Mouse (Mus musculus): ENCODE data around the gene Etnk1. TPM values are rescaled to one million over a fixed set of nuclear protein-coding genes. Genes with fewer than 3 reads are reported as not detected.

Gene Etnk1
- polyA plus RNA-seq (2015; fragmentation: Nextera tagmentation; extraction: Ambion mirVana) = 43.8 and 46.4 TPM in 2 replicates

DNA sequence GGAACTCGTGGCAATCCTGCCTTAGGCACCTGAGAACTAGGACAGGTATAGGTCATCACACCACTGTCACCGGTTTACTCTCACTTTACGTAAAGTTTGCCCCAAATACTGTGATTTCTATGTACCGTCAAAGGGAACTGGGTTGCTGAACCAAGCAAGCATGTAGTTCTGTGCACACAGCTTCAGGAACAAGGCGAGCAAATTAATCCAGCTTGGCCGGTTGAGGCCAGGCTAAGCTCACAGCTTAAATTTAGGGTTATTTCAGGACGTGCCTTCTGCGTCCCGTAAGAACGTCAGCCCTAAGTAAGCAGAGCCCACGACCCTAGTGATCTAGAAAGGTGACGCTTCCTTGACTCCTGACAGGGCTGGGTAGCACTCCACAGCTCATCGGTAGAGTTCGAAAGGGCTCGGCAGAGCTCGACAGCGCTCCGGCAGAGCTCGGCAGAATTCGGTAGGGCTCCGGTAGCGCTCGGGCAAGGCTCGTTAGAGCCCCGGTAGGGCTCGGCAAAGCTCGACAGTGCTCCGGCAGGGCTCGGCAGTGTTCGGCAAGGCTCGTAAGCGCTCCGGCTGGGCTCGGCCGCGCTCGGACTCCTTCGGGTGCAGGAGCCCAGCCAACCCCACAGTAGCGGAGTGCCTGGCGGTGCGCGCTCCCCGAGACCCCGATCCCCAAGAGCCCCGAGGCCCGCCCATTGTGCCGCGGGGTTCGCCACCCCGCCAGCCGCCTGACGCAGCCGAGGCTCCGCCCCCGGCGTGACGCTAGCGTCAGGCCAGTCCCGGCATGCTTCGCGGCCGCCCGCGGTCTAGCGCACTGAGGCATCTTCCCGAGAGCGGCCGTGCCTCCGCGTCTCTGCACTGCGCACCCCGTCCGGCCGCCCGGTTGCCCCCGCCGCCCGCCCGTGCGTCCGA, at the start of gene Etnk1:
Etnk1 (plus strand) TSS at position 770 of the 906 bp plus-strand sequence.
- under 1% methylated on average over 81 of the region's 81 CpGs for WGBS
- ATAC-seq (ENCODE audit: low FRiP score, low read depth) = peak; percentile 98

DNA sequence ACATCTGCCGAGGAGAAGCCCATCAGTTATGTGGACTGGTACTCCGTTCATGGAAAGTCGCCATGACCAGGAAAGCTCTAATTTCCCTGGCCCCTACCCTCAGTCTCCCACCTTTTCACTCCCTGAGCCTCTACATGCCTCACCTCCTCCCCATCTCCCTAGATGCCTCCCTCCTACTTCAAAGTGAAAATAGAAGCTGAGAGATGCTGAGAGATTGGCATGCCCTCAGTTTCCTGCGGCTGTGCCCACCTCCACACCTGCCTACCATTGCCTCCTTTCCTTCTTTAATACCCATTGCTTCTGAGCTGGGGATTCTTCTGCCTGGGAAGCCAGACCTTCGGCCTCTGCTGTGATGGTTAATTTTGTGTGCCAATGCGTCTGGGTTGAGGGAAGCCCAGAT, 47.7 kb upstream of the Etnk1 start:
- Histone ChIP-seq H3K4me3 (no peak overlapping the region), H3K9ac (no peak overlapping the region), H3K4me1 (replicated peaks) (no peaks in the 10 kb centered on the region), H3K4me2 (no peak overlapping the region), H3K27me3 (no peaks in the 10 kb centered on the region), H3K9me3 (no peaks in the 10 kb centered on the region), H3K36me3 (no peaks in the 10 kb centered on the region), H3K27ac (replicated peaks) (no peak overlapping the region)
- 93% methylated on average over 6 of the region's 6 CpGs for WGBS
- no peak for ATAC-seq (ENCODE audit: low FRiP score, low read depth)

More for the DNA sequence above, at the start of gene Etnk1:
- 0 out of 2 replicates have a peak, but pooled peaks cover 6% of the 10 kb centered on the region for H3K36me3 ChIP-seq
- H3K27me3 ChIP-seq = no peaks in the 10 kb centered on the region
- peak within 1 kb of the TSS; percentile 94 for H3K27ac ChIP-seq (replicated peaks)
- H3K9ac ChIP-seq = peak within 1 kb of the TSS; percentile 96
- H3K4me2 ChIP-seq = peak within 1 kb of the TSS; percentile 68
- H3K4me1 ChIP-seq (replicated peaks) = peaks cover 35% of the 10 kb centered on the region
- no peaks in the 10 kb centered on the region for H3K9me3 ChIP-seq
- peak within 1 kb of the TSS; percentile 99 for H3K4me3 ChIP-seq

DNA sequence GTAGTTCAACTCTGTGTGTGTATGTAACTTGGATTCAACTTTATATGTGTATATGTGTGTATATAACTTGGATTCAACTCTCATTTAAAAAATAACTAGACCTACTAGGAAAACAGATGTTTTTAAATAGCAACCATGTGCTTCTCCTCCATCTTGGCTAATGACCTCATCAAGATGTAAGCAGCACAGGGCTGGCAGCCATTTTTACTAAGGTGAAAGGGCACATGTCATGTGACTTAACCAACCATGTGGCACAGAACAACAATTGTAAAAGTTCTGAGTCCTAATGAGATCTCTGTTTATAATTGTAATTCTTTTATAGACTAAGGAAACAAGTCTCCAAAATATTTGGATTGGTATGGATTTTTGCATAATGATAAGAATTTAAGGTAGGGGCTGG, 41.3 kb upstream of the Etnk1 start:
- H3K4me1 ChIP-seq (replicated peaks) = no peaks in the 10 kb centered on the region
- no peak overlapping the region for H3K4me3 ChIP-seq
- H3K27me3 ChIP-seq = no peaks in the 10 kb centered on the region
- H3K27ac ChIP-seq (replicated peaks) = no peak overlapping the region
- no peak for ATAC-seq (ENCODE audit: low FRiP score, low read depth)
- H3K4me2 ChIP-seq = no peak overlapping the region
- H3K9me3 ChIP-seq = no peaks in the 10 kb centered on the region
- no peaks in the 10 kb centered on the region for H3K36me3 ChIP-seq
- no peak overlapping the region for H3K9ac ChIP-seq

DNA sequence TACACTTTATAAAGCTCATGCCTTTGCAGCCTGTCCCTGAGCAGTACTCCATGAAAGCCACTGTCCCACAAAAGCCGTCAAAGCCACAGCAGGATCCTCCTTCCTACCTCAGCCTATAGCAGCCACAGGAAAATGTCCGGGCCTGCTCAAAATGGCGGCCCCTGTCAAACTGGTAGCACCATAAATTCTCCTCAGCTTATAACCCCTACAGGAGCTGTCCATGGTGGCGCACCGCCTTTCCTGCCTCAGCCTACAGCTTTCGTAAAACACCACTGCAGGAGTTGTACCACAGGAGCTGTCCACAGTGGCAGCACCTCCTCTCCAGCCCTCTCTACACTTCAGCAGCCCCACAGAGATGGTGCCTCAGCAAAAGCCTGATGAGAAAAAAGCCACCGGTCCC, 37.6 kb upstream of the Etnk1 start:
- no peak for ATAC-seq (ENCODE audit: low FRiP score, low read depth)
- H3K4me1 ChIP-seq (replicated peaks) = no peaks in the 10 kb centered on the region
- H3K9ac ChIP-seq = no peak overlapping the region
- no peaks in the 10 kb centered on the region for H3K9me3 ChIP-seq
- H3K27ac ChIP-seq (replicated peaks) = no peak overlapping the region
- H3K4me2 ChIP-seq = no peak overlapping the region
- 96% methylated on average over 7 of the region's 7 CpGs for WGBS
- H3K4me3 ChIP-seq = no peak overlapping the region
- no peaks in the 10 kb centered on the region for H3K27me3 ChIP-seq
- H3K36me3 ChIP-seq = no peaks in the 10 kb centered on the region

DNA sequence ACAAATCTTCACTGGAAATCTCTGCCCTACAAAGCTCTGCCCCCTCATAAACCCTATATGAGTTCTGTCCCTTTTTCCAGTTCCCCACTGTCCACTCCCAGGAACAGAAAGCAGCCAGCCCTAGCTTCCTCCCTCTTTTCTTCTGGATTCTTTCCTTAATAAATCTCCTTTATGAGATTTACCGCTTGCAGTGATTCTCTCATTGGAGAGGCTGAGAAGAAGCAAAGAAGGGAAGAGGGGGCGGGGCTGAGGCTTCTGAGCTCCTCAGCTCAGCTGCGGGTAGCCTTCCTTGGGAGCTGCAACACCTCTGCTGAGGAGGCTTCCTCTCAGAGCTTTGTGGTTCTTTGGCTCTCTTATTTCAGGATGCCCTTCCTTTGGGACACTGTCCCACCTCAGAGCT, 37.1 kb upstream of the Etnk1 start:
- 92% methylated on average over 3 of the region's 3 CpGs for WGBS
- H3K27ac ChIP-seq (replicated peaks) = no peak overlapping the region
- H3K9me3 ChIP-seq = no peaks in the 10 kb centered on the region
- no peaks in the 10 kb centered on the region for H3K4me1 ChIP-seq (replicated peaks)
- no peaks in the 10 kb centered on the region for H3K36me3 ChIP-seq
- no peak overlapping the region for H3K4me3 ChIP-seq
- ATAC-seq (ENCODE audit: low FRiP score, low read depth) = no peak
- H3K4me2 ChIP-seq = no peak overlapping the region
- H3K9ac ChIP-seq = no peak overlapping the region
- H3K27me3 ChIP-seq = no peaks in the 10 kb centered on the region

DNA sequence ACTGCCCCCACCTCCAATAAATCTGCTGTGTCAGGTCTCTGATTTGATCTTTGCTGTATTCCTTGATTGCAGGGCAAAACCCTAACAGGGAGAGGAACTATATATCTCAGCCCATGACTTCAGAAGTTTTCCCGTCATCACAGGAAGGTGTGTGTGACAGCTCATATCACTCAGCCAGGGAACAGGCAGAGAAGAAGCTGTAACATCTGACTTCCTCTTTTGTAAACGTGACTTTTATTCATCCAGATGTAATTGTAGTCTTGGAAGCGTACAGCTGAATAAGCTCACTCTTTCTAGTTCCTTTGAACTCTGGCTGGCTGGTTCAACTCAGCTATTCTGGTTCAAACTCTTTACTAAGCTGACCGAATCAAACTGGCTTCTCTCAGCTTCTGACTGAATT, 36.6 kb upstream of the Etnk1 start:
- ATAC-seq (ENCODE audit: low FRiP score, low read depth) = no peak
- Histone ChIP-seq H3K9me3 (no peaks in the 10 kb centered on the region), H3K4me2 (no peak overlapping the region), H3K36me3 (no peaks in the 10 kb centered on the region), H3K9ac (no peak overlapping the region), H3K27ac (replicated peaks) (no peak overlapping the region), H3K4me1 (replicated peaks) (no peaks in the 10 kb centered on the region), H3K27me3 (no peaks in the 10 kb centered on the region), H3K4me3 (no peak overlapping the region)
- WGBS = 83% methylated on average over 4 of the region's 4 CpGs

DNA sequence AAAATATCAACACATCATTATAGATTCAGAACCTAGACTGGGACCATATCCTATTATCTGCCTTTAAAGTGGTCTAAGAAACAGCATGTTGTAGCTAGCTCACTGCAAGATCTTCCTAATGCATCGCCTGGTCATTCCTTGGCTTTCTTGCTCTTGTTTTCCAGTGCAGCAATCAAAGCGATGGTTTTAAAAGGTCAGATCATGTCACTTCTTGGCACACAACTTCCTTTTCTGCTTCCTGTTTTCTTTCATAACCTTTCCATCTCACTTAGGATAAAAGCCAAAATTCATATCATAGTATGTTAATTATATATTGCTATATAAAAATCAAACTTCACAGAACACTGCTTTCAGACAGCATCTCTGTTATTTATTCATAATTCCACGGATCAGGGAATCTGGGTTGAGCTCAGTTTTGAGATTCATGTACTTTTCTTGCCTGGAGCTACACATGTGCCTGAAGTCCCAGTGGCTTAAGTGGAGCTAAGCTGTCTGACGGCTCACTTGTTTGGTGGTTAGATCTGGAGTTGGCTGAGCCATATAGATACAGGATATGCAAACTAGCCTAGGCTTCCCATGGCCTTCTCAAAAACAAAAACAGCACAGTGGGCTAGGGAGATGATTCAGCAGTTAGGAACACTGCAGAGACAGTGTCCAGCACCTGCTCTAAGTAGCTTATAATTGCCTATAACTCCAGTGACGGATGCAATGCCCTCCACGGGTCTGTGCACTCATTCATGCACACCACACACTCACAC, 34.9 kb upstream of the Etnk1 start:
- no peak for ATAC-seq (ENCODE audit: low FRiP score, low read depth)
- Histone ChIP-seq H3K36me3 (no peaks in the 10 kb centered on the region), H3K27me3 (no peaks in the 10 kb centered on the region), H3K4me2 (no peak overlapping the region), H3K9me3 (no peaks in the 10 kb centered on the region), H3K4me1 (replicated peaks) (no peaks in the 10 kb centered on the region), H3K4me3 (no peak overlapping the region), H3K9ac (no peak overlapping the region), H3K27ac (replicated peaks) (no peak overlapping the region)
- 72% methylated on average over 6 of the region's 6 CpGs for WGBS

DNA sequence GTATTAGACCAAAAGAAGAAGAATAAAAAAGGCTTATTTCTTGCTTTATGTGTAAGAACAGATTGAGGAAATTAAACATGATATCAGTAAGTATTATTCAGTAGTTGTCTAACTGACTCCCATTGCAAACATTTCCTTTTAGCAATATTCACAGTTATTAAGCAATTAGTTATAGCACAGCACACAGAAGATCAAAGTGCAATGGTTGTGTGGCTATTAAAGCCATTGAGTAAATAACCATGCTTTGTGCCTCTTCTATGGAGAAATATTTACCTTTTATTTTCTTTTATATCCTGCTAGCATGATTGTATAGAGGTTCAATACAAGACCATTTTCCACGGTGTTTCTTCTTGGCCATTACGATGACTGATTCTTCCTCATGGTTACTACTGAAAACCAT, 33.9 kb upstream of the Etnk1 start:
- no peaks in the 10 kb centered on the region for H3K36me3 ChIP-seq
- no peaks in the 10 kb centered on the region for H3K4me1 ChIP-seq (replicated peaks)
- no peak overlapping the region for H3K27ac ChIP-seq (replicated peaks)
- 65% methylated on average over 2 of the region's 2 CpGs for WGBS
- H3K4me3 ChIP-seq = no peak overlapping the region
- no peak overlapping the region for H3K9ac ChIP-seq
- H3K4me2 ChIP-seq = no peak overlapping the region
- no peak for ATAC-seq (ENCODE audit: low FRiP score, low read depth)
- H3K27me3 ChIP-seq = no peaks in the 10 kb centered on the region
- H3K9me3 ChIP-seq = no peaks in the 10 kb centered on the region

DNA sequence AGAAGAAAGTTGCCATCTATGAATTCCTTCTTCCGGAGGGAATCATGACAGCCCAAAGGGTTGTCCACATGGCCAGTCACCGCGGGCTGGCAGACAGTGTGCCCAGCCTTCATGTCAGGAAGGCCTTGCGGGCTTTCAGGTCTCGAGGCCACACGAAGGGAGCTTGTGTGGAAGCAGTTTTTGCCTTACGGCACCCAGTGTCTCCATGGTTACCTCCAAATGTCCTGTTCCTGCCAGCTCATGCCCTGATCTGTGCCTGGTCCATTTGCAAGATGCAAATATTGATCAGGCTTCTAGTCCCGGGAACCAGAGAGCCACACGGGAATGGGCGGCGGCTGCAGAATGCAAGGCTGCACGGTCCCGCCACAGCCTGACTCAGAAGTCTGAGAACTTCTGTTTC, 31.9 kb upstream of the Etnk1 start:
- ATAC-seq (ENCODE audit: low FRiP score, low read depth) = no peak
- no peak overlapping the region for H3K4me2 ChIP-seq
- no peaks in the 10 kb centered on the region for H3K4me1 ChIP-seq (replicated peaks)
- no peak overlapping the region for H3K4me3 ChIP-seq
- 83% methylated on average over 13 of the region's 13 CpGs for WGBS
- H3K9me3 ChIP-seq = no peaks in the 10 kb centered on the region
- H3K27ac ChIP-seq (replicated peaks) = no peak overlapping the region
- no peaks in the 10 kb centered on the region for H3K36me3 ChIP-seq
- H3K9ac ChIP-seq = no peak overlapping the region
- no peaks in the 10 kb centered on the region for H3K27me3 ChIP-seq

DNA sequence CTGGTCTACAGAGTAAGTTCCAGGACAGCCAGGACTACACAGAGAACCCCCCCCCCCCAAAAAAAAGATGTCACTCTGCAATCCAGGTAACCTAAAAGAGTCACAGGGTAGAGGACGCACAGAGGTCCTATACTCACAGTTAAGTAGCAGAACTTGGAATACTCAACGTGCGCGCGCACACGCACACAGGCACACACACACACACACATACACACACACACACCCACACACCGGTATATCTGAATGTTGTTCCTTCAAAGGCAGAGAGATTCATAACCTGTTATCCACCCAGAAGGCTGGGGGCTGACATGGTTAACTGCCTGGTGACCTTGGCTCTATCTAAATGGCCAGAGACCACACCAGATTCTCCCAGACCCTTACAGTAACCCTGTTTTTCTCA, 30.3 kb upstream of the Etnk1 start:
- Histone ChIP-seq H3K4me2 (no peak overlapping the region), H3K27ac (replicated peaks) (no peak overlapping the region), H3K27me3 (no peaks in the 10 kb centered on the region), H3K9ac (no peak overlapping the region), H3K36me3 (no peaks in the 10 kb centered on the region), H3K4me1 (replicated peaks) (no peaks in the 10 kb centered on the region), H3K9me3 (no peaks in the 10 kb centered on the region), H3K4me3 (no peak overlapping the region)
- over 99% methylated on average over 7 of the region's 7 CpGs for WGBS
- no peak for ATAC-seq (ENCODE audit: low FRiP score, low read depth)

DNA sequence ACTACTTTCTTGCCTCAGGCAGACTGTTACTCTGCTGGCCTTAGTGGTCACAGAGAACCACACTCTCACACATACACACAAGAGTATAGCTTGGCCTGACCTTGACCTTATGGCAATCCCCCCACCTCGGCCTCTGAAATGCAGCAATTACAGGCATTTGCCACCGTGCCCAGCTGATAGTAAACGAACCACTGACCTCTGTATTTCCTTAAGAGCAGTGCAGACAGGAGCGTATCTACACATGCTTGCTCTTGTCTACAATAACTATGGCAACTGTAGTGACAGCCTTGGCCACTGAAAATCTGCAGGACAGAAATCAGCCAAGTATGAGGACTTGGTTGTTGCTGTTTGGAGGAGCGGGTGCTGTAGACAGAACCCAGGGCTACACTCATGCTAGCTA, 29.7 kb upstream of the Etnk1 start:
- Histone ChIP-seq H3K4me3 (no peak overlapping the region), H3K36me3 (no peaks in the 10 kb centered on the region), H3K4me1 (replicated peaks) (no peaks in the 10 kb centered on the region), H3K9ac (no peak overlapping the region), H3K9me3 (no peaks in the 10 kb centered on the region), H3K27ac (replicated peaks) (no peak overlapping the region), H3K27me3 (no peaks in the 10 kb centered on the region), H3K4me2 (no peak overlapping the region)
- no peak for ATAC-seq (ENCODE audit: low FRiP score, low read depth)
- WGBS = 77% methylated on average over 5 of the region's 5 CpGs

DNA sequence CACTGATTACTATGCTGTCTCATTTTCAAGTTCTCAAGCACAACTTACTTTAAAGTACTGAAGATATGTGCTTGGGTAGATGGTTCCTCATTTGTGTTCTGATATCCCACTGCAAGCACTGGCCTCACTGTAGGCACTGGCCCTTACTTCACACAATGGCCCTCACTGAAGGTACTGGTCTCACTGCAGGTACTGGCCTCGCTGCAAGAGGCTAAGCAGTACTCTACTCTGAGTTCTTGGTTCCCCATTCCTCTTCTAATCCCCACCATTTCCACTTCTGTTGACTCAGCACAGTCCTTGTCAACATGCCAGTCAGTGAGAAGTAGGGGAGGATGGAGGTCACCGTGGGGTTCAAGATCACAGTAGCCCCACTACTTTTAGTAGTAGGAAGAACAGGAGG, 27.6 kb upstream of the Etnk1 start:
- no peak overlapping the region for H3K27ac ChIP-seq (replicated peaks)
- no peaks in the 10 kb centered on the region for H3K27me3 ChIP-seq
- H3K36me3 ChIP-seq = no peaks in the 10 kb centered on the region
- WGBS = 90% methylated on average over 2 of the region's 2 CpGs
- H3K4me2 ChIP-seq = no peak overlapping the region
- no peak overlapping the region for H3K4me3 ChIP-seq
- H3K9ac ChIP-seq = no peak overlapping the region
- H3K9me3 ChIP-seq = no peaks in the 10 kb centered on the region
- no peak for ATAC-seq (ENCODE audit: low FRiP score, low read depth)
- H3K4me1 ChIP-seq (replicated peaks) = peaks cover 8% of the 10 kb centered on the region; the same call in 1 of the 2 replicates
